Mouse (Mus musculus) inflammation-experienced regulatory T-cells (primary cell): Measurements from ENCODE around the gene Glrx5. TPM values are rescaled to one million over a fixed set of nuclear protein-coding genes. Genes with fewer than 3 reads are reported as not detected.

ENCODE experiments used
- polyA plus RNA-seq, 2 experiments: library from polyadenylated mRNA; unstranded; fragments of 100-300 nt; shearing (Covaris generic); gene quantifications; one replicate each; pipeline ENCODE4 v1.2.1; 2017

Gene Glrx5
- 10 to 100 TPM; 86.0 to 97.7 TPM for polyA plus RNA-seq

DNA sequence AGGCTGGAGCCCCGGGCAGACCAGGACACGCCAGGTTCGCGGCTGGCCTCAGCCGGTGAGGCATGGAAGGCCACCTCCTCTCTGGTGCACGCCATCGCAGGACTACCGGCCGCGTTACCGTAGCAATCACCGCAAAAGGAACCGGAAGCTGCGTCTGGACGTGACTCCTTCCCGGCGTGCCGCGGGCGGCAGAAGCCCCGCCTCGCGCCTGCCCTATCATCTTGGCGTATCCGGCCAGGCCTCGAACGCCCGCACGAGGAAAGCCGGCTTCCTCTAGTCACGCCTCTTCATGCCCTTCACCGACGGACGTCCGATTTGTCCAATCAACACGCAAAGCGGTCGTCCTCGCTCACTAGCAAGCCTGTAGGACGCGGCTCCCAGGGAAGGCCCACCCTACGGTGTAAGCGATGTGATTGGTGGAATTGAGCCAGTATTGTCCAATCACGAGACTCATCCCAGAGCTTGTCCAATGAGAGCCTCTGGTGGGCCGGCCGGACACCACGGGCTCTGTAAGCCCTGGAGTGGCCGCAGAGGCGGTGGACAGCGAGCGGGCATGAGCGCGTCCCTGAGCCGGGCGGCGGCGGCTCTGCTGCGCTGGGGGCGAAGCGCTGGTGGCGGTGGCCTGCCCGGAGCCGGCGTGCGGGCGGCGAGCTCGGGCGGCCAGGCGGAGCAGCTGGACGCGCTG lies at the start of gene Glrx5:
Gene Glrx5 (plus strand): TSS at position 542 of the 685 bp plus-strand sequence.

DNA sequence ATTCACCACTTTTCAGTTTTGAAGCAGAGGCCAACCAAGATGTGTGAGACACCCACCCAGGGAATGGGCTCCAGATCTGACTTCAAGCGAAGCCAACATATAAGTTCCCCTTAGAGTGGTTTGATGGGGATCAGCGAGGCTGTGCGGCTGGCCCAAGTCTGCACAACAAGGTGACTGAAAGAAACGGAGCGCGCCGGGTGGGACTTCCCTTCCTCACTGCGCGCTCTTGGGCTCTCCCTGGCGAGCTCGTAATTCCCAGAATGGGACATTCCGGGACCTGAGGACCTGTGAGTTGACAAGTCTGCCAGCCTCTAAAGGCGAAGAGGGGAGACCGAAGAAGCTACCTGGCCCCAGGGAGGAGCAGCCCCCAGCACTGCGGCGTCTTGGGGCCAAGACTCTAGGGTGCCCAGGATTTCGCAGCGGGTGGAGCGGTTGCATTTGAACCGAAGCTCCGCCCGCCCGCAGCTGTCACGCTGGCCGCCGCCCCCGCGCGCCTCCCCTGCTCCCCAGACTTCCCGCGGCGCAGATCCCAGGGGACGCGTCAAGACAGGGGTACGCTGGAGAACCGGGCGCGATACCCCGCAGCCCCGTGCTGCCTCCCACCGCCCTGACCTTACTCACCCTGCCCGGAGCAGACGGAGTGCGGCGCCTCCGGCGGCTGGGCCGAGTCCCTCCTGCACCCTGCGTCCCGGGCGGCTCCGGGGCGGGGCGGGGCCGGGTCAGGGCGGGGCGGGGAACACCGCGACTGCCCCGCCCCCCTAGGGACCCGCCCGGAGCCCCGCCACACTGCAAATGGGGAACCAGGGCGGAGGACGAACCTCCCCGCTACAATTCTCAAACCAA lies 22.9 kb upstream of the Glrx5 start, which contains the start of gene Syne3:
Gene Syne3 (minus strand): TSS at position 440 of the 843 bp plus-strand sequence.

Other genes with a start within 250 kb of the Glrx5 start
- gene Clmn, start 167.6 kb upstream of the Glrx5 start, polyA plus RNA-seq, result under 1 TPM; 0.08 to 0.81 TPM
- 1 to 10 TPM; 6.2 to 9.8 TPM for gene Syne3, start 22.9 kb upstream of the Glrx5 start, polyA plus RNA-seq
- gene Tcl1b2, start 113.3 kb downstream of the Glrx5 start, polyA plus RNA-seq, result not detected
- not detected for gene Tcl1b1, start 127.0 kb downstream of the Glrx5 start, polyA plus RNA-seq
- under 1 TPM in 1 of 2 experiments, not detected in 1; 0.36 TPM for gene Tcl1b5, start 143.7 kb downstream of the Glrx5 start, polyA plus RNA-seq
- not detected for gene Tcl1b3, start 158.4 kb downstream of the Glrx5 start, polyA plus RNA-seq
- gene Tcl1b4, start 169.3 kb downstream of the Glrx5 start, polyA plus RNA-seq, result under 1 TPM in 1 of 2 experiments, not detected in 1; 0.51 TPM
- under 1 TPM in 1 of 2 experiments, not detected in 1; 0.75 TPM for gene Tcl1, start 190.1 kb downstream of the Glrx5 start, polyA plus RNA-seq